Mouse (Mus musculus): ENCODE measurements around the gene Echdc1. TPM values are rescaled to one million over a fixed set of nuclear protein-coding genes. Genes with fewer than 3 reads are reported as not detected.

Gene Echdc1
- 20.3 and 23.5 TPM in 2 replicates for polyA plus RNA-seq (2015; fragmentation: Nextera tagmentation; extraction: Ambion mirVana)

- H3K9ac ChIP-seq (ENCODE audit: low read depth, low read length), result peak within 1 kb of the TSS; percentile 73
Measured at GRCm38 (mm10) chr10:29313064-29313638, at the start of gene Echdc1. Gene Echdc1 (plus strand): TSS chr10:29313166.

GRCm38 (mm10) chr10:29281736-29282135 lies 31.2 kb upstream of the Echdc1 start:
- Histone ChIP-seq H3K27me3 (replicated peaks; ENCODE audit: control insufficient read depth, insufficient read depth, low read length) (no peaks in the 10 kb centered on the region), H3K27ac (ENCODE audit: low read depth, low read length) (no peak overlapping the region), H3K36me3 (ENCODE audit: control insufficient read depth, insufficient read depth) (no peaks in the 10 kb centered on the region), H3K9ac (ENCODE audit: low read depth, low read length) (no peak overlapping the region), H3K4me3 (ENCODE audit: low read depth, low read length) (no peak overlapping the region), H3K9me3 (ENCODE audit: control insufficient read depth) (no peaks in the 10 kb centered on the region), H3K4me1 (replicated peaks; ENCODE audit: control insufficient read depth, insufficient read depth, low read length) (no peaks in the 10 kb centered on the region), H3K4me2 (replicated peaks; ENCODE audit: low read depth) (no peak overlapping the region)
- no peak for ATAC-seq
- TF ChIP-seq CTCF (IDR thresholded peaks at IDR 0.05; ENCODE audit: low read depth), result no peak
- 73% methylated on average over 1 of the region's 1 CpGs for WGBS

More at GRCm38 (mm10) chr10:29313064-29313638, at the start of gene Echdc1:
- H3K27ac ChIP-seq (ENCODE audit: low read depth, low read length), result peak within 1 kb of the TSS; percentile 92
- no peaks in the 10 kb centered on the region for H3K9me3 ChIP-seq (ENCODE audit: control insufficient read depth)
- WGBS, result under 1% methylated on average over 42 of the region's 49 CpGs
- H3K4me1 ChIP-seq (replicated peaks; ENCODE audit: control insufficient read depth, insufficient read depth, low read length), result no peaks in the 10 kb centered on the region
- H3K4me2 ChIP-seq (replicated peaks; ENCODE audit: low read depth), result peak within 1 kb of the TSS; percentile 65
- peak; percentile 99 for ATAC-seq
- peak; percentile 95 for TF ChIP-seq CTCF (IDR thresholded peaks at IDR 0.05; ENCODE audit: low read depth)
- no peaks in the 10 kb centered on the region for H3K27me3 ChIP-seq (replicated peaks; ENCODE audit: control insufficient read depth, insufficient read depth, low read length)
- peak within 1 kb of the TSS; percentile 57 for H3K4me3 ChIP-seq (ENCODE audit: low read depth, low read length)
- no peaks in the 10 kb centered on the region for H3K36me3 ChIP-seq (ENCODE audit: control insufficient read depth, insufficient read depth)

- Histone ChIP-seq H3K4me3 (ENCODE audit: low read depth, low read length) (no peak overlapping the region), H3K27me3 (replicated peaks; ENCODE audit: control insufficient read depth, insufficient read depth, low read length) (no peaks in the 10 kb centered on the region), H3K27ac (ENCODE audit: low read depth, low read length) (no peak overlapping the region), H3K9ac (ENCODE audit: low read depth, low read length) (no peak overlapping the region), H3K36me3 (ENCODE audit: control insufficient read depth, insufficient read depth) (no peaks in the 10 kb centered on the region), H3K9me3 (ENCODE audit: control insufficient read depth) (no peaks in the 10 kb centered on the region), H3K4me2 (replicated peaks; ENCODE audit: low read depth) (no peak overlapping the region), H3K4me1 (replicated peaks; ENCODE audit: control insufficient read depth, insufficient read depth, low read length) (no peaks in the 10 kb centered on the region)
- ATAC-seq, result no peak
- no peak for TF ChIP-seq CTCF (IDR thresholded peaks at IDR 0.05; ENCODE audit: low read depth)
- 73% methylated on average over 1 of the region's 1 CpGs for WGBS
Measured at GRCm38 (mm10) chr10:29285757-29286156, 27.2 kb upstream of the Echdc1 start.

- no peak for TF ChIP-seq CTCF (IDR thresholded peaks at IDR 0.05; ENCODE audit: low read depth)
- no peaks in the 10 kb centered on the region for H3K36me3 ChIP-seq (ENCODE audit: control insufficient read depth, insufficient read depth)
- H3K4me2 ChIP-seq (replicated peaks; ENCODE audit: low read depth), result no peak overlapping the region
- no peaks in the 10 kb centered on the region for H3K9me3 ChIP-seq (ENCODE audit: control insufficient read depth)
- ATAC-seq, result no peak
- no peak overlapping the region for H3K9ac ChIP-seq (ENCODE audit: low read depth, low read length)
- no peak overlapping the region for H3K27ac ChIP-seq (ENCODE audit: low read depth, low read length)
- H3K4me1 ChIP-seq (replicated peaks; ENCODE audit: control insufficient read depth, insufficient read depth, low read length), result no peaks in the 10 kb centered on the region; the same call in 1 of the 2 replicates
- WGBS, result 92% methylated on average over 4 of the region's 4 CpGs
- no peaks in the 10 kb centered on the region for H3K27me3 ChIP-seq (replicated peaks; ENCODE audit: control insufficient read depth, insufficient read depth, low read length)
- no peak overlapping the region for H3K4me3 ChIP-seq (ENCODE audit: low read depth, low read length)
Measured at GRCm38 (mm10) chr10:29302230-29302629, 10.7 kb upstream of the Echdc1 start.

DNA sequence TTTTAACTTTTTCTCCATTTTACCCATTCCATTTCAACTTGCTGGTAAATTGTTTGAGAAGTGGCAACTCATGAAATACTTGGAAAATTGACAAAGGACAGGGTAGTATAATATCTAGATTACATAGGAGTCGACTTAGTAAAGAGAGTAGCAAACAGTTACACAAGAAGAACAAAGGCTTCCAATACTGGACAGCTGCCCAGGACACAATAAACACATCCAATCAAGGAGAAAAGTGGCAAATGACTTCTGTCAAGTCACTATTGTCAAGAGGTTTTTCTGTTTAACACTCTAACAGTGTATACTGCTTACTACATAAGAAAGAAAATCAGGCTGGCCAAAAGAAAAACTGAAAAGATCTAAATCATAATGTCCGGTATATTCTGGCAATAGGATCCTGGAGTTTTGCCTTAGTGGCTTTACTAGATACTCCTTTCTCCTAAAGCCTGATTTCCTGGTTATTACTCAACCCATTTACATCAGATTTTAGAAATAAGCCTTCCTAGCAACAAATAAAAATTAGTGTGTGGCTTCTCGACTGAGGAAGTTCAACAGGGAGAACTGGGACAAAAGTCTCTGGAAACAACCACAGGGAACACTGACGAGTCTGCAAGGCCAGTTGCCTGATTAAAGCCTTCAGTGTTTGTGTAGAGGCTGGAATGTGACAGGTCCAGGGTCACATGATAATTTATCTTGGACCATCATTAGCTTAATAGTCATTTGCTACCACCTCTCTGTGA lies 1.3 kb upstream of the Echdc1 start:
- Histone ChIP-seq H3K9ac (ENCODE audit: low read depth, low read length) (no peak overlapping the region), H3K36me3 (ENCODE audit: control insufficient read depth, insufficient read depth) (no peaks in the 10 kb centered on the region), H3K4me1 (replicated peaks; ENCODE audit: control insufficient read depth, insufficient read depth, low read length) (no peaks in the 10 kb centered on the region), H3K27ac (ENCODE audit: low read depth, low read length) (no peak overlapping the region), H3K27me3 (replicated peaks; ENCODE audit: control insufficient read depth, insufficient read depth, low read length) (no peaks in the 10 kb centered on the region), H3K4me2 (replicated peaks; ENCODE audit: low read depth) (peak overlapping the region; percentile 65), H3K4me3 (ENCODE audit: low read depth, low read length) (no peak overlapping the region), H3K9me3 (ENCODE audit: control insufficient read depth) (no peaks in the 10 kb centered on the region)
- WGBS, result 60% methylated on average over 4 of the region's 4 CpGs
- ATAC-seq, result no peak
- TF ChIP-seq CTCF (IDR thresholded peaks at IDR 0.05; ENCODE audit: low read depth), result no peak

DNA sequence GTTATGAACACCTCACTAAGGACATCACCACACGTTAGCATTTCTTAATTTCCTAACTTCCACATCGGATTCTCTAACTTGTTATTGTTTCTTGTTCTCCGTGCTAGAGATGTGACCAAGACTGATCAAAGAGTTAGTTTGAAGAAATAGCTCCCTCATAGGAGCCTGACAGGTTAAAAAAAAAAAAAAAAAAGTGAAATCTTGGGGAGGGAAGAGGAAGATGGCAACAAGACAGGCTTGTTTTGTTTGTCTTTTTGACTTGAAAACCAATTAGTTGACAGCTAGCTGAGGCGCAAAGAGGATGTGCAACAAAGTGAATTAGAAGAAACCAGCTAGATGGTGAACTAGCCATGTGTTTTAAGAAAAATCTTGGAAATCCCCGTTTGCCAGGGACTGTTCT lies 939 bp downstream of the Echdc1 start:
- 23% methylated on average over 5 of the region's 5 CpGs for WGBS
- no peak overlapping the region for H3K9ac ChIP-seq (ENCODE audit: low read depth, low read length)
- TF ChIP-seq CTCF (IDR thresholded peaks at IDR 0.05; ENCODE audit: low read depth), result no peak
- no peaks in the 10 kb centered on the region for H3K9me3 ChIP-seq (ENCODE audit: control insufficient read depth)
- H3K27me3 ChIP-seq (replicated peaks; ENCODE audit: control insufficient read depth, insufficient read depth, low read length), result no peaks in the 10 kb centered on the region
- H3K4me1 ChIP-seq (replicated peaks; ENCODE audit: control insufficient read depth, insufficient read depth, low read length), result no peaks in the 10 kb centered on the region
- no peak for ATAC-seq
- peak overlapping the region; percentile 65 for H3K4me2 ChIP-seq (replicated peaks; ENCODE audit: low read depth)
- H3K4me3 ChIP-seq (ENCODE audit: low read depth, low read length), result peak overlapping the region; percentile 57
- H3K36me3 ChIP-seq (ENCODE audit: control insufficient read depth, insufficient read depth), result no peaks in the 10 kb centered on the region
- H3K27ac ChIP-seq (ENCODE audit: low read depth, low read length), result no peak overlapping the region

All from intestine, postnatal 0 days (tissue).